Mouse (Mus musculus) olfactory bulb, adult 2 months (tissue): ENCODE results near the gene U90926.

Experiments
- CTCF ChIP-seq: fragments of 200-500 bp; IDR thresholded peaks from 2 replicates; pipeline ENCODE4 v1.5.1; 2012; ENCODE audit warnings: low read depth, mild to moderate bottlenecking, low read length, moderate library complexity; ENCODE audit not compliant: insufficient read depth
- POLR2A ChIP-seq: fragments of 200-500 bp; IDR thresholded peaks from 2 replicates; pipeline ENCODE4 v1.6.1; 2012; ENCODE audit warnings: mild to moderate bottlenecking, low read depth, low read length, moderate library complexity; ENCODE audit not compliant: insufficient read depth

GRCm38 (mm10) chr5:92218915-92219793 lies 3.9 kb upstream of the U90926 start:
- TF ChIP-seq POLR2A, result no peak
- TF ChIP-seq CTCF, result no peak
